Mouse (Mus musculus) neural tube, embryonic 15.5 days (tissue): Measurements from ENCODE around the gene Abhd18. TPM values are rescaled to one million over a fixed set of nuclear protein-coding genes. Genes with fewer than 3 reads are reported as not detected.

ENCODE experiments used
- ATAC-seq: fragments of 200-750 bp; cut with Nextera tagmentation; 2 replicates; pipeline ENCODE4 v1.8.0; 2017; ENCODE audit warnings: mild to moderate bottlenecking, moderate TSS enrichment, moderate library complexity; ENCODE audit not compliant: low FRiP score
- H3K27ac ChIP-seq: fragments of 300-500 bp; sonication (generic); replicated peaks from 2 replicates; pipeline ENCODE4 v1.5.1; 2015; ENCODE audit warnings: mild to moderate bottlenecking, inconsistent platforms
- H3K27me3 ChIP-seq: fragments of 300-500 bp; sonication (generic); replicated peaks from 2 replicates; pipeline ENCODE4 v1.6.1; 2015; ENCODE audit warnings: inconsistent platforms
- H3K36me3 ChIP-seq: fragments of 300-500 bp; sonication (generic); 2 replicates; pipeline ENCODE4 v1.6.1; 2015; ENCODE audit warnings: inconsistent platforms
- H3K4me1 ChIP-seq: fragments of 300-500 bp; sonication (generic); 2 replicates; pipeline ENCODE4 v1.6.1; 2015; ENCODE audit warnings: inconsistent platforms
- H3K4me2 ChIP-seq: fragments of 300-500 bp; sonication (generic); 2 replicates; pipeline ENCODE4 v1.6.1; 2015; ENCODE audit warnings: inconsistent platforms, mild to moderate bottlenecking, moderate library complexity
- H3K4me3 ChIP-seq: fragments of 300-500 bp; sonication (generic); replicated peaks from 2 replicates; pipeline ENCODE4 v1.5.1; 2015; ENCODE audit warnings: mild to moderate bottlenecking, inconsistent platforms
- H3K9ac ChIP-seq: fragments of 300-500 bp; sonication (generic); replicated peaks from 2 replicates; pipeline ENCODE4 v1.6.1; 2015; ENCODE audit warnings: mild to moderate bottlenecking, inconsistent platforms
- H3K9me3 ChIP-seq: fragments of 300-500 bp; sonication (generic); replicated peaks from 2 replicates; pipeline ENCODE4 v1.6.1; 2016; ENCODE audit warnings: inconsistent platforms
- WGBS: fragments of 180-500 bp; shearing (Covaris S2); methylation state at CpG from one replicate; pipeline ENCODE4 v1.1.7; 2015; ENCODE audit warnings: mixed read lengths; 5-methylcytosine and 5-hydroxymethylcytosine counted together
- polyA plus RNA-seq: library from polyadenylated mRNA; unstranded; fragments of >200 nt; fragmentation: Nextera tagmentation; extraction: Ambion mirVana; gene quantifications from 2 replicates; pipeline ENCODE4 v1.2.1, GENCODE M21; 2015

Gene Abhd18
- polyA plus RNA-seq, 1 experiment from 2014 or later, result 17.2 TPM

DNA sequence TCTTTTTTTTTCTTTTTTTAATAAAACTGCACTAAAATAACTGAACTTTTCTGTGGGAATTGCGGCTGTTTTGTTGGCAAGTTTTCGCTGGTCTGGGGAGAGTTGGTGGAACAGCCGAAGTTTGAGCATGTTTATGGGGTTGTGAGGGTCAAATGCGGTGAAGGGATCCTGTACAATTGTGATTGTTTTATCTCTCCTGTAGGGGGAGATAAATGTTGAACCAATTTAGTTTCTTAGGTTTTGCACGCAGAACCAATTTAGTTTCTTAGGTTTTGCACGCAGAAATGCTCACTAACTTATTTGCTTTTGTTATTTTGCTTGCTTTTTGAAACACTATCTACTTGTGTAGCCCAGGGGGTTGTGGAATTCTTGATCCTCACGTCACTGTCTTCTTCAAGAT, 104.6 kb downstream of the Abhd18 start:
- H3K27me3 ChIP-seq, result peaks cover 12% of the 10 kb centered on the region; the same call in 1 of the 2 replicates
- H3K27ac ChIP-seq, result no peak overlapping the region
- H3K9me3 ChIP-seq, result no peaks in the 10 kb centered on the region
- H3K4me2 ChIP-seq, result peak overlapping the region; percentile 97
- H3K4me3 ChIP-seq, result peak overlapping the region; percentile 65
- 9% methylated on average over 7 of the region's 7 CpGs for WGBS
- no peak for ATAC-seq
- no peak overlapping the region for H3K9ac ChIP-seq
- H3K4me1 ChIP-seq, result peaks cover 19% of the 10 kb centered on the region
- H3K36me3 ChIP-seq, result no peaks in the 10 kb centered on the region

DNA sequence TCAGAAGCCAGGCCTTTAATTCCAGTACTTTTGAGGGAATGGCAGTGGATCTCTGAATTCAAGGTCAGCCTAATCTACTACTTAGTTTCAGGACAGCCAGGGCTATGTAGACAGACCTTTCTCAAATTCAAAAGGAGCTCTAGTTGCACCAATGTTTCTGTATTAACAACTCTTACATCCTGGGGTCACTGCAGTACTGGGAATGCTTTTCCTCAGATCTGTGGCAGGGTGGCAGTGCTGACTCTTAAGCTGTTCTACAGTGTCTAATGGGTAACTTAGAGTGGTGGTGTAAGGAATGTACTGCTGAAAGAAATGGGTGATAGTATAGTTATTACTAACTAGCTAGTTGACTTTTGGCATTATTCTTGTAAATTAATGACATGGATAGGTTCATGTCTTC, 105.8 kb downstream of the Abhd18 start:
- Histone ChIP-seq H3K4me2 (no peak overlapping the region), H3K36me3 (no peaks in the 10 kb centered on the region), H3K27me3 (peaks cover 12% of the 10 kb centered on the region; the same call in 1 of the 2 replicates), H3K4me1 (peaks cover 19% of the 10 kb centered on the region), H3K4me3 (no peak overlapping the region), H3K27ac (no peak overlapping the region), H3K9ac (no peak overlapping the region), H3K9me3 (no peaks in the 10 kb centered on the region)
- ATAC-seq, result no peak

DNA sequence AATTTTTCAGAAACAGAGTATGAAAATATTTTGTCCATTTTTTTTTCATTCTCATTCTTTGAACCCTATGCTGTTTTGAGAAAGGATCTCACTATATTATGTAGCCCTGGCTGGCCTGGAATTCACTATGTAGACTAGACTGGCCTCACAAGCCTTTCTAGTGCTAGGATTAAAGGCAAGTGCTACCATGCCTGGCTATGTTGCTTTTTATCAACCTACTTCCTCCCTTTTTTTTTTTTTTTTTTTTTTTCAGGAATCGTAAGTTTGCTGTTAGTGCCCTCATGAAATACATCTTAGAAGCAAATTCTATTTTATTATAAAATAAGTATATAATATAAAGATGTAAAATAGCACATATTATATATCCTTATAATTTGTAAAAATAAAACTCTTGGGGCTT, 108.0 kb downstream of the Abhd18 start:
- 0 out of 2 replicates have a peak, but pooled peaks cover 5% of the 10 kb centered on the region for H3K27me3 ChIP-seq
- ATAC-seq, result no peak
- no peak overlapping the region for H3K9ac ChIP-seq
- no peak overlapping the region for H3K4me2 ChIP-seq
- H3K4me1 ChIP-seq, result peaks cover 13% of the 10 kb centered on the region
- no peaks in the 10 kb centered on the region for H3K9me3 ChIP-seq
- no peak overlapping the region for H3K4me3 ChIP-seq
- no peak overlapping the region for H3K27ac ChIP-seq
- 83% methylated on average over 1 of the region's 1 CpGs for WGBS
- H3K36me3 ChIP-seq, result no peaks in the 10 kb centered on the region

DNA sequence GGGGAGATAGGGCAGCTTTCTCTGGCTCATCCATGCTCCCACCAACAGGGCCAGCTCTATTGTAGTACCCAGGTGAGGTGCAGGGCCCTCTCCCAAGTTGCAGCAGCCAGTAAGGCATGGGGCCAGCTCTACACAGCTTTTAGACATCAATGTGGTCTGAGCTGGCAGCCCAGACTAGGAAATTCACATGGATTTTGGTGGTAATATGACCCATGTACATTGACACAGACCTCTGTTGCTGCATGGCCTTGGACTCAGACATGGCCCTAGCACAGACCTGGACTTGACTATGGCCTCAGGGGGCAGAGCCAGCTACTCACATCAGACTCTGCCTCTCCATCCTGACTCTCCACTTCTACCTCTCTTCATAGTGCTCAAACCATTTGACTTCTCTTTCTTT, 112.1 kb downstream of the Abhd18 start:
- H3K27ac ChIP-seq, result no peak overlapping the region
- no peak overlapping the region for H3K9ac ChIP-seq
- H3K27me3 ChIP-seq, result no peaks in the 10 kb centered on the region
- no peak overlapping the region for H3K4me3 ChIP-seq
- H3K36me3 ChIP-seq, result no peaks in the 10 kb centered on the region
- no peaks in the 10 kb centered on the region for H3K4me1 ChIP-seq
- no peak for ATAC-seq
- H3K9me3 ChIP-seq, result no peaks in the 10 kb centered on the region
- H3K4me2 ChIP-seq, result no peak overlapping the region

DNA sequence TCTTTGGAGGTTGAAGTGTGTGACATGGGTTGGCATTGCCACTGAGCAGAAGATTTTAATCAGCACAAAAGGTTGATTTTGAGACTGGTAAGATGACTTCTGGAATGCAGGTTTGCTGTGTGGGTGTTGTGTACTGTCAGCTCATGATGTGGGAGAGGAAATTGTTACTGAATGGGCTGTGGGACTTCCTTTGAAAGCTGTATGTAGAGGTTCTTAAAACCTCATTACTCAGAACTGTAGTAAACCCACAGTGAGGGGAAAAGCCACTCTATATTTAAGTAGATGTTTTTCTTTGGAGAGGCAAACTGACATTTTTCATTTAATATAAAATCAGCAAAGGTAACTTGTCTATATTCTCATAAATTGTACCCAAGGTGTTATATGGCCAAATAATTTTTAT, 134.0 kb downstream of the Abhd18 start:
- Histone ChIP-seq H3K9ac (no peak overlapping the region), H3K9me3 (no peaks in the 10 kb centered on the region), H3K4me1 (no peaks in the 10 kb centered on the region), H3K4me2 (no peak overlapping the region), H3K27me3 (no peaks in the 10 kb centered on the region), H3K4me3 (no peak overlapping the region), H3K27ac (no peak overlapping the region), H3K36me3 (no peaks in the 10 kb centered on the region)
- no peak for ATAC-seq

DNA sequence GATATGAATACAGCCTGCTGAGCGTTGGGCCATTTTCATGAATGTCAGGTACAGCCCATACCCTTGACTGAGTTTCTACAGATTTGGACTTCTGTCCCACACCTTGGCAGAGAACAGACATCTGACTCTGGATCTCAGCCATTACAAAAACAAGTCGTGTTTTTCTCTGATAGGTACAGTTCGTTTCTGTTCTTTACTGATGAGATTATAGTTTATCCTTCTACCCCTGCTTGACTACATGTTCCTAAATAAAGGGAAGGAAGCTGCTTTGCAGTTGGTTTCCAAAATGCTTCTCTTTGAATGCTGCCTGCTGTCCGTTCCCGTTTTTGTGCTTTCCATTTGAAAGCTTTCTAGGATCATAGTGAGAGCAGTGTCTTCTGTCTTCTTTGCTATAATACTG, 140.8 kb downstream of the Abhd18 start:
- Histone ChIP-seq H3K4me2 (no peak overlapping the region), H3K4me3 (no peak overlapping the region), H3K36me3 (no peaks in the 10 kb centered on the region), H3K27ac (no peak overlapping the region), H3K9ac (no peak overlapping the region), H3K27me3 (no peaks in the 10 kb centered on the region), H3K4me1 (no peaks in the 10 kb centered on the region), H3K9me3 (no peaks in the 10 kb centered on the region)
- 83% methylated on average over 5 of the region's 5 CpGs for WGBS
- ATAC-seq, result no peak

Other genes starting within 250 kb of the Abhd18 start
- gene Slc25a31, start 138.1 kb upstream of the Abhd18 start, polyA plus RNA-seq, result 0.08 and 0.41 TPM in 2 replicates
- 46.4 and 55.7 TPM in 2 replicates for gene Hspa4l, start 102.5 kb upstream of the Abhd18 start, polyA plus RNA-seq
- 13.2 and 19.5 TPM in 2 replicates for gene Plk4, start 47.0 kb upstream of the Abhd18 start, polyA plus RNA-seq
- 10.4 and 10.9 TPM in 2 replicates for gene Mfsd8, start 84 bp upstream of the Abhd18 start, polyA plus RNA-seq
- 0.64 and 0.73 TPM in 2 replicates for gene 1700034I23Rik, start 55.6 kb downstream of the Abhd18 start, polyA plus RNA-seq
- 4.9 and 5.7 TPM in 2 replicates for gene Larp1b, start 102.9 kb downstream of the Abhd18 start, polyA plus RNA-seq
- gene Pgrmc2, start 236.1 kb downstream of the Abhd18 start, polyA plus RNA-seq, result 30.8 and 33.6 TPM in 2 replicates